Mouse (Mus musculus): ENCODE measurements around the gene Rad51b.

DNA sequence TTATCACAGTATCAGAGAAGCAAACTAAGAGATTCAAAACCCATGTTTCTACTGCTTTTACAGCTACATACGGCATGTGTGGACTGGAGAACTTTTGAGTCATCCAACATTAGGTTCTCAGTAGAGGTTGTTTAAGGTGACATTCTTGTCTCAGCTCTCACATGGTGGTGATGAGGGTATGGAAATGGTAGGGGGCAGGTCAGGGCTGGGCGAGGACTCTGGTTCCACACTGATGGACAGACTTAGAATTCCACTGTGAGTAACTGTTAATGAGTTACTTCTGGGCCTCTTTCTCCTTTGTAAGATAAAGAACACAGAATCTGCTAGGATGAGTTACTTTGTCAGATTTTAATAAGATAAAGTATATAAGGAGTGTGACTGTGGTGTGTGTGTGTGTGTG lies 36.9 kb upstream of the Rad51b start:
- TF ChIP-seq CTCF (IDR thresholded peaks at IDR 0.05; ENCODE audit: low read depth, low read length) (no peak), POLR2AphosphoS5 (IDR thresholded peaks at IDR 0.05; ENCODE audit: insufficient replicate concordance, low read depth, low read length) (no peak)
